Mouse (Mus musculus): Measurements from ENCODE around the gene Nxn.

GRCm38 (mm10) chr11:76309868-76310267 lies 89.1 kb downstream of the Nxn start:
- TF ChIP-seq POLR2A (IDR thresholded peaks at IDR 0.05; ENCODE audit: extremely low read depth, insufficient read depth, low read length) = no peak
- no peak for TF ChIP-seq CTCF (IDR thresholded peaks at IDR 0.05; ENCODE audit: extremely low read depth, insufficient read depth, low read length)

All from cortical plate, adult 2 months (tissue).